Mouse (Mus musculus): ENCODE results near the gene Pnkd.

- no peak for TF ChIP-seq POLR2A (IDR thresholded peaks at IDR 0.05; ENCODE audit: borderline replicate concordance, insufficient read depth, low read length)
- TF ChIP-seq CTCF (IDR thresholded peaks at IDR 0.05; ENCODE audit: borderline replicate concordance, insufficient read depth, low read depth, low read length) = no peak
Observed at GRCm38 (mm10) chr1:74239618-74240017, 45.1 kb upstream of the Pnkd start.
